Mouse (Mus musculus): ENCODE results near the gene Nfrkb.

Nfrkb gene

GRCm38 (mm10) chr9:31428971-31429370 is 43.0 kb downstream of the Nfrkb start:
- DNase-seq (ENCODE audit: low read depth) = no peak

DNA sequence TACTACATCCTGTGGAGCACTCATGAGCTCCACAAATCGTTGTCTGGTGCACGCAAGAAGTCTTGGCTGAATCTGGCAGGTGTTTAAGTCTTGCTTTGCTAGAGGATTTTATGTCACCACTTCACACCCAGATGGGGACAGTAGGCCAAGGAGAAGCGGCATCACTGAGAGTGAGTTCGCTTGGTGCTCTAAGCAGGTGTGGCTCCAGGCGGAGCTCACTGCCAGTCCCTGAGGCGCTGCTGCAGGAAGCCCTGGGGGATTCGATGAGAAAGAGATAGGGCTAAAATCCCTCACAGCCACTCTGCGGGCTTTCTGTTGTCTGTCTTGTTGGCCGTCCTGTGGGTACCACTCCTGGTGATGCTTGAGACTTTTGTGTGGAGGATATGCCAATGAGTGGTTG is 44.0 kb downstream of the Nfrkb start:
- no peak for DNase-seq (ENCODE audit: low read depth)

DNA sequence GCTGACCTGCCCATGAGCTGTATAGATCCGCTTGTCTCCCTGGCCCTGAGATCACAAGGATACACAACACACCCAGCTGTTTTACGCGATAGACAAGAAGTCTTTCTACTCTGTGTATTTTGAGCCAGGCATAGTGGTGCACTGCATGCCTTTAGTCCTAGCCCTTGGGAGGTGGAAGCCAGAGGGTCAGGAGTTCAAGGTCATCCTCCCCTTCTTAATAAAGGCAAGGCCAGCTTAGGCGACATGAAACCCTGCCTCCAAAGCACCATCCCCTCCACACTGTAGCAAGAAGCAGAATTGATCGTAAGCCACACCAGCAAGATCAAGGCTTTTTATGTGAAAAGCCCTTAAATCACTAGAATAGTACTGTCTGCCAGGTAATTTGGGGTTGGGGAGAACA is 45.8 kb downstream of the Nfrkb start:
- DNase-seq (ENCODE audit: low read depth) = no peak

GRCm38 (mm10) chr9:31432336-31432975 is 46.5 kb downstream of the Nfrkb start:
- DNase-seq (ENCODE audit: low read depth) = no peak

- DNase-seq (ENCODE audit: low read depth) = no peak
These were observed 47.4 kb downstream of the Nfrkb start for GRCm38 (mm10) chr9:31433431-31433830.

GRCm38 (mm10) chr9:31435415-31435814 is 49.4 kb downstream of the Nfrkb start:
- no peak for DNase-seq (ENCODE audit: low read depth)

- DNase-seq (ENCODE audit: low read depth) = no peak
These were observed 51.9 kb downstream of the Nfrkb start for GRCm38 (mm10) chr9:31437861-31438260.

GRCm38 (mm10) chr9:31438834-31439233 is 52.8 kb downstream of the Nfrkb start:
- no peak for DNase-seq (ENCODE audit: low read depth)

DNA sequence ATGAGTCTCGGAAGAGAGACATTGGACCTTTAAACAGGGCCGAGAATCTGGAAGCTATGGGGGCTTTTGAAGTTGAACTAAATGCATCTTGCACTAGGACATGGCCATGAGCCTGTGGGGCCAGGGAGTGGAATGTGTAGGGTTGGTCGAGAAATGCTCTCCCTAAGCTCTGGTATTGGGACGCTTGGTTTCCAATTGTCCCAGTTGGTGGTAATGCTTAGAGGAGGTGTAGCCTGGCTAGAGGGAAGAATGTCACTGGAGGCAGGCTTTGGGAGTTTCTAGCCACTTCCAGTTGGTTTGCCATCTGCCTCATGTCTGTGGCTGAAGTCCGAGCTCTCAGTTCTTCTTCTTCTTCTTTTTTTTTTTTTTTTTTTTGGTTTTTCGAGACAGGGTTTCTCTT is 53.3 kb downstream of the Nfrkb start:
- DNase-seq (ENCODE audit: low read depth) = no peak

GRCm38 (mm10) chr9:31440366-31440765 is 54.4 kb downstream of the Nfrkb start:
- DNase-seq (ENCODE audit: low read depth) = no peak

DNA sequence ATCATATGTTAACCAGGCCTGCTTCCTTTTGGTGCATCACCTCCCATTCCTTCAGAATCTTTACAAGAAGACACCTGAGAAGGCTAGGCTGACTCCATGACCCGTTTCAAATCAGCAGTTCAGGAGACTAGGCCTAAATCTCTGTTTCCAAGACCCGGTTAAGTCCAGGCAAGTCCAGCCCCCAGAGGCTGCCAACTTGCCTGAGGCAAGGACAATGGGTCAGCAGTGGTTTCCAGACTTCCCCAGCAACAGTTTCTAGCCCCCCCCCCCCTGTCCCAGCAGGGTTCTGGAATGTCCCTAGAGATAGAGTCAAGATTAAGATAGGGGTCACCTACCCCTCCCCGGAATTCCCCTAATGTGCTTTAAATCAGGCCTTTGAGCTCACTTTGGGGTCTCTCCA is 55.5 kb downstream of the Nfrkb start:
- DNase-seq (ENCODE audit: low read depth) = no peak

DNA sequence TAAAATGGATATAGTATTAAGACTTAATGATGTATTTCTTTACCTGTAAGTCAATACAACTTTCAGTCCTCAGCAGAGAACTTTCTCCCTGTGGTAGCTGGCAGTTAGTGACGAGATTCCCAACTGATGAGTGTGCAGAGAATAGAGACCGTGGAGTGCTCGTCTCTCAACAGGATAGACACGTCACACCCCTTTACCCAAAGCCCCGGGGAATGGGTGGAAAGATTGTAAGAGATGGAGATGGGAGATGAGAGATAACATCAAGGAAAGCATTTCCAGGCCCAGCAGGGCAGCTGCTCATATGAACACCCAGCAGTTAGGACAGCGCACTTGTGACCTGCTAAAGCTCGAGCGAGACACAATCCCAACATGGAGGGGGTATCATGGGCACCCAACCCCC is 58.2 kb downstream of the Nfrkb start:
- no peak for DNase-seq (ENCODE audit: low read depth)

- DNase-seq (ENCODE audit: low read depth) = no peak
These were observed 63.3 kb downstream of the Nfrkb start for GRCm38 (mm10) chr9:31449145-31449772.

DNA sequence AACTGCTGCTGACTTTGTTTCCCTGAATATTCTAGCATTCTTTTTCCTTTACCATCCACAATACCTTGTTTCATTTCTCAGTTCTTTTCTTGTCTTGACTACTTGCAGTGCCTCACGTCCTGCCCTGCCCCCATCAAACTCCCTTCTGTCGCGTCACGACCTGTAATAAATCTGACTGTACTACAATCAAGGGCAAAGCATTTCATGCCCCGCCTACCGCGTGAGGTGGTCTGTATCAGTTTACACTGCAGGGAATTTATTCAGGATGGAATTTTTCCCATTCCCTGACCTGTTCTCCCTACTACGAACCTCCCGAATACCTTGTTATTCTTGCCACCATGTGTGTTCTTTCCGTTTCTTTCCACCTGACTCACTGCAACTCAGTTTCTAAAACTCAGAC is 66.2 kb downstream of the Nfrkb start:
- DNase-seq (ENCODE audit: low read depth) = no peak

GRCm38 (mm10) chr9:31454356-31454755 is 68.4 kb downstream of the Nfrkb start:
- no peak for DNase-seq (ENCODE audit: low read depth)

- DNase-seq (ENCODE audit: low read depth) = no peak
These were observed 77.2 kb downstream of the Nfrkb start for GRCm38 (mm10) chr9:31463190-31463589.

- no peak for DNase-seq (ENCODE audit: low read depth)
These were observed 77.9 kb downstream of the Nfrkb start, which contains the start of gene Tmem45b for GRCm38 (mm10) chr9:31463692-31464474. TSS of gene Tmem45b (minus strand) at chr9:31464462.
